Mouse (Mus musculus) E14TG2a.4 (cell line): ENCODE data around the gene Ampd2.

Source experiments
- CTCF ChIP-seq: conservative IDR thresholded peaks from 2 replicates; pipeline ENCODE4 v1.5.1; 2014; ENCODE audit warnings: low read length
- NANOG ChIP-seq: IDR thresholded peaks from 2 replicates; pipeline ENCODE4 v1.6.1; 2014; ENCODE audit warnings: borderline replicate concordance, low read length, mixed read lengths
- POU5F1 ChIP-seq: IDR thresholded peaks from 2 replicates; pipeline ENCODE4 v1.6.1; 2014; ENCODE audit warnings: low read length, borderline replicate concordance

DNA sequence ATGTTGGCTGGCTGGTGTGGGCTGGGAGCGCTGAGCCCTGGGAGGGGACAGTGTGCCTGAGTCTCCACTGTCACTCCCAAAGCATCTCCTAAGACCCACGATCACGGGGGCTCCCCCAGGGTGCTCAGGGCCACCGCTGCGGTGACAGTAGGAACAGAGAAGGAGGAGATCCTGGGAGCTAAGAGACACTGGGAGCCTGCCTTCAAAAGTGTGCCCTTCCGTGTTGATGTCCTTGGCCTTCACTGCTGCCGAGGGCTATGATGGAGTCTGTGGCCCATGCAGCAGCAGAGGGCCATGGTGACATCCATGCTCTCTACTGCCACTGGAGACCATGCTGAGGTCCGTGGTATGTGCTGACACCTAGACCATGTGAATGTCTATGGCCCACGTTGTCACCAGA is 20.9 kb downstream of the Ampd2 start:
- TF ChIP-seq CTCF (no peak), POU5F1 (no peak), NANOG (no peak)
